Mouse (Mus musculus): ENCODE data around the gene Stx8. TPM values are rescaled to one million over a fixed set of nuclear protein-coding genes. Genes with fewer than 3 reads are reported as not detected.

Gene Stx8
- polyA plus RNA-seq, 1 experiment from 2014 or later = 37.4 TPM

- WGBS (ENCODE audit: missing documents) = 98% methylated on average over 5 of the region's 5 CpGs
Measured at GRCm38 (mm10) chr11:68231558-68231957, 265.6 kb downstream of the Stx8 start.

GRCm38 (mm10) chr11:68233469-68233965 is 267.5 kb downstream of the Stx8 start:
- Histone ChIP-seq H3K79me2 (ENCODE audit: inconsistent target) (no peaks in the 10 kb centered on the region), H3K27ac (no peak overlapping the region), H3K4me3 (ENCODE audit: inconsistent target) (no peak overlapping the region), H3K36me3 (ENCODE audit: inconsistent target) (no peaks in the 10 kb centered on the region)
- 92% methylated on average over 8 of the region's 9 CpGs for WGBS (ENCODE audit: missing documents)

More at GRCm38 (mm10) chr11:68231558-68231957, 265.6 kb downstream of the Stx8 start:
- no peak overlapping the region for H3K27ac ChIP-seq
- H3K4me3 ChIP-seq (ENCODE audit: inconsistent target) = no peak overlapping the region
- H3K36me3 ChIP-seq (ENCODE audit: inconsistent target) = no peaks in the 10 kb centered on the region
- no peaks in the 10 kb centered on the region for H3K79me2 ChIP-seq (ENCODE audit: inconsistent target)

- H3K4me3 ChIP-seq (ENCODE audit: inconsistent target) = no peak overlapping the region
- no peaks in the 10 kb centered on the region for H3K36me3 ChIP-seq (ENCODE audit: inconsistent target)
- H3K27ac ChIP-seq = no peak overlapping the region
- H3K79me2 ChIP-seq (ENCODE audit: inconsistent target) = no peaks in the 10 kb centered on the region
- WGBS (ENCODE audit: missing documents) = 78% methylated on average over 5 of the region's 5 CpGs
Measured at GRCm38 (mm10) chr11:68239756-68240155, 273.8 kb downstream of the Stx8 start.

GRCm38 (mm10) chr11:68244254-68244991 is 278.4 kb downstream of the Stx8 start:
- Histone ChIP-seq H3K27ac (no peak overlapping the region), H3K36me3 (ENCODE audit: inconsistent target) (no peaks in the 10 kb centered on the region), H3K79me2 (ENCODE audit: inconsistent target) (no peaks in the 10 kb centered on the region), H3K4me3 (ENCODE audit: inconsistent target) (no peak overlapping the region)
- whole genome bisulfite sequencing (ENCODE audit: missing documents) = 93% methylated on average over 16 of the region's 16 CpGs

- H3K4me3 ChIP-seq (ENCODE audit: inconsistent target) = no peak overlapping the region
- no peaks in the 10 kb centered on the region for H3K79me2 ChIP-seq (ENCODE audit: inconsistent target)
- H3K36me3 ChIP-seq (ENCODE audit: inconsistent target) = no peaks in the 10 kb centered on the region
- H3K27ac ChIP-seq = no peak overlapping the region
- WGBS (ENCODE audit: missing documents) = 93% methylated on average over 5 of the region's 5 CpGs
Measured at GRCm38 (mm10) chr11:68244992-68245261, 278.9 kb downstream of the Stx8 start.

GRCm38 (mm10) chr11:68247897-68248296 is 281.9 kb downstream of the Stx8 start:
- H3K4me3 ChIP-seq (ENCODE audit: inconsistent target) = no peak overlapping the region
- no peaks in the 10 kb centered on the region for H3K36me3 ChIP-seq (ENCODE audit: inconsistent target)
- no peak overlapping the region for H3K27ac ChIP-seq
- 86% methylated on average over 6 of the region's 6 CpGs for WGBS (ENCODE audit: missing documents)
- no peaks in the 10 kb centered on the region for H3K79me2 ChIP-seq (ENCODE audit: inconsistent target)

- H3K79me2 ChIP-seq (ENCODE audit: inconsistent target) = no peaks in the 10 kb centered on the region
Measured at GRCm38 (mm10) chr11:68250106-68250505, 284.1 kb downstream of the Stx8 start.

GRCm38 (mm10) chr11:68253531-68253930 is 287.5 kb downstream of the Stx8 start:
- H3K27ac ChIP-seq = no peak overlapping the region
- no peaks in the 10 kb centered on the region for H3K79me2 ChIP-seq (ENCODE audit: inconsistent target)
- H3K36me3 ChIP-seq (ENCODE audit: inconsistent target) = no peaks in the 10 kb centered on the region
- no peak overlapping the region for H3K4me3 ChIP-seq (ENCODE audit: inconsistent target)
- WGBS (ENCODE audit: missing documents) = 22% methylated on average over 7 of the region's 7 CpGs

More at GRCm38 (mm10) chr11:68250106-68250505, 284.1 kb downstream of the Stx8 start:
- Histone ChIP-seq H3K4me3 (ENCODE audit: inconsistent target) (no peak overlapping the region), H3K36me3 (ENCODE audit: inconsistent target) (no peaks in the 10 kb centered on the region), H3K27ac (no peak overlapping the region)
- WGBS (ENCODE audit: missing documents) = 89% methylated on average over 6 of the region's 6 CpGs

Other genes starting within 250 kb of the Stx8 start
- gene Glp2r, start 195.0 kb upstream of the Stx8 start, polyA plus RNA-seq (2018) = not detected in 3 replicates
- gene Gsg1l2, start 191.6 kb upstream of the Stx8 start, polyA plus RNA-seq (2018) = not detected in 3 replicates
- gene Dhrs7c, start 168.0 kb upstream of the Stx8 start, polyA plus RNA-seq (2018) = not detected in 3 replicates
- not detected in 3 replicates for gene Usp43, start 44.0 kb upstream of the Stx8 start, polyA plus RNA-seq (2018)
- not detected in 3 replicates for gene Cfap52, start 542 bp upstream of the Stx8 start, polyA plus RNA-seq (2018)

Data from macrophage (primary cell).